Mouse (Mus musculus) right cerebral cortex, postnatal 4 days (tissue): Measurements from ENCODE around the gene Castor2.

ENCODE experiments used
- DNase-seq: peaks from one replicate; pipeline ENCODE4 v3.0.0-alpha.2; 2022

Gene Castor2

DNA sequence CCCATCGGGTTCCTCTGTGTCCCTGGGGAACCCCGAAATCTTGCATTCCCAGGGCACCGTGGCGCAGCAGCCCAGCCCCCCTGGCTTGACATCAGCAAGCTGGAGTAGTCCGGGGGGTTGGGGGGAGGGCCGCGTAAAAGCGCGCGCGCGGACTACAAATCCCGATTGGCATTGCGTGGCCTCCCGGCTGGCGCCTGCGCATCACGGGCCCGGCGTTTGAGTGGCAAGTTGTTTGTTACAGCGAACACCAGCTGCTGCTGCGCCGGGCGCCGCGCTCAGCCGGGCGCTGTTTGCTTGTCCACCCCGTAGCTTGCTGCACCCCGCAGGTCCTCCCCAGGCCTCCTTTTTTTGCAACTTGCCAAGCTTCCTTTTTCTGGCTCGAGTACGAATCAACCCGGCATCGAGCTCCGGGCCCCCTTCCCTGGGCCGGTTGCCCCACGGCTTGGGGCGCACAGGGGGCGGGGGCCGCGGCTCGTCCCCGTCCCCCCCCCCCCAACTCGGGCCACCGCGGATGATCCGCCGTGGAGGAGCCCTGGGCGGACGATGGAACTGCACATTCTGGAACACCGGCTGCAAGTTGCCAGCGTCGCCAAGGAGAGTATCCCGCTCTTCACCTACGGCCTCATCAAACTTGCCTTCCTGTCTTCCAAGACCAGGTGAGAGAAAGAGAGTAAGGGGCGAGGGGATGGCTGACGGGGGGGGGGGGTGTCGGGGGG, at the start of gene Castor2:
Castor2 (plus strand) TSS at position 216 of the 716 bp plus-strand sequence.
- peak; percentile 97 for DNase-seq

- DNase-seq: no peak
Measured at GRCm38 (mm10) chr5:134050711-134051110, 48.8 kb upstream of the Castor2 start.

DNA sequence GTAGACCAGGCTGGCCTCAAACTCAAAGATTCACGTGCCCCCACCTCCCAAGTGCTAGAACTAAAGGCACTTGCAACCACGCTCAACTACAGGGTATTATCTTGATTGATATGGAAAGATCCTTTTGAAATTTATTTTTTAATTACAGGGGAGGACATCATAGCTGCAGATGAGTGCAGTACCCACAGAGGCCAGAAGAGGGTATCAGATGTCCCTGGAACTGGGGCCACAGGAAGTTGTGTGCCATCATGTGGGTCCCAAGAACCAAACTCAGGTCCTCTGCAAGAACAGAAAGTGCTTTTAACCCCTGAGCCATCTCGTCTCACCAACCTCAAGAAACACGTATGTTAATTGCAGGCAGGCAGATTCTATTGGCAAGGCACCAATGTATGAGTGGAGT, 46.9 kb upstream of the Castor2 start:
- no peak for DNase-seq

GRCm38 (mm10) chr5:134054496-134054895, 45.0 kb upstream of the Castor2 start:
- no peak for DNase-seq

DNA sequence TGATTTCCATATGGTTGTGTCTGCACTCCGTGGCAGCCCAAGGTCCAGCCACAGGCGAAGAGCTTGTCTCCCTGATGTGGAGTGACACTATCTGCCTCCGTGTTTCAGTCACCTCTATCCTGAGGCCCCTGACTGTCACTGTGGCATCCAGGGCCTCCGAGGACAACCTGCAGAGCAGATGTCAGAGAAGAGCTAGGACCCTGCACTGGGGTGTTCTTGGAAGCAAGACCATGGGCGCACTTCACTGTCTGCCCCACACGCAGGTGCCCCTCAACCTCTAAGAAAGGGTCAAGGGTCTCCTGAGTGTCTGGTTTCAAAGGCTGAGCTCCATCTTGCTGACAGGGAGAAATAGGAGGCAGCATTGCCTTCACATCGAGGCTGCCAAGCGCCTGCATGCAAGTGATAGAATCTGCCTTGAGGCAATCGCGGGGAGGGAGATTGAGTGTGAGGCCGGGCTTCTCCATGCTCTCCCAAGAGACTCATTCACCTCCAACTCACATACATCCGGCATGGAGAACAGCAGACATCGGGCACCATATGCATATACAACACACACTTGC, 40.6 kb upstream of the Castor2 start:
- DNase-seq: no peak

DNA sequence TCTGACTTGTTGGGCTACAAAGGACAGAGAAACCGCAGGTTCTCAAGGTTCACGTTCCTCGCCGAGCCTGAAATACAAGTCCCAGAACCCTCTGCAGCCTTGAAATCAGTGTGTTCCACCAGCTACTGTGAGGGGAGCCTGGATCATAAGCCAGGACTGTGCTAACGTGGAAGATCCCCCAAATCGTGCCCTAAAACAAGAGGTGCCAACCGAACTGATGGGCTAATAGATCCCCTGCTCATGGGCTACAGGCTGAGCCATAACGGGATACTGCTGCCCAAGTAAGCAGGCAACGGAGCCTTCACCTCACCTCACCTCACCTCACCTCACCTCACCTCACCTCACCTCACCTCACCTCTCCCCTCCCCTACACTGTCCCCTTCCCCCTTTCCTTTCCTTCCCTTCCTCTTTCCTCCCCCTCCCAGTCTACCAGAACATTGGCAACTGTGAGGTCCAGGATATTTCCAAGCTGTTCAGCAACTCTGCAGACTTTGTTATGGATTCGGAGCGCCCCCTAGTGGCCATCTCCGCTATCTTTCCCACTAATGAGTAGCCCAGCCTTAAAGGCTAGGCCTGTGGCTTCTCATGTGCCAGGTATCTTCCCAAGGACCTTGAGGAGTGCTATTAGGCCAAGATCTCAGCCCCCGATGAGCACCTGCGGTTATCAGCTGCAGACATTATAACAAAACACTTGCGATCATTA, 36.0 kb upstream of the Castor2 start:
- DNase-seq: peak; percentile 98

GRCm38 (mm10) chr5:134066261-134066660, 33.2 kb upstream of the Castor2 start:
- DNase-seq: no peak

DNA sequence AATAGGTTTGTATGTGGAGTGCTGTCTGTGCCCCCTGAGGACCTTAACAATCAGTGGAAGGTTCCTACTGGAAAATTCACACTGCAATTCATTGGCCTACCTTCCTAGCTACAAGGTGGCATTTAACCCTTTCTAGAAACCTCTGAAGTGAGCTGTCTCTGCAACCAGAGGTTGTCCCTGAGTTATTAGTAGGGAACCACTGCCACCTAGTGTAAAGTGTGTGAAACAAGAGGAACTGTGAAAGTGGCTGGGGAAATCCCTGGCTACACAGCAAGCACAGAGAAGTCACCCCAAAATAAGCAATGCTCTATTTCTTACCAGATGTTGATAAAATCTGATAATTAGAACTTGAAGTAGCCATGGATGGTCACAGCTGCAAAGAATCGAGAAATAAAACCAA, 31.6 kb upstream of the Castor2 start:
- no peak for DNase-seq

DNA sequence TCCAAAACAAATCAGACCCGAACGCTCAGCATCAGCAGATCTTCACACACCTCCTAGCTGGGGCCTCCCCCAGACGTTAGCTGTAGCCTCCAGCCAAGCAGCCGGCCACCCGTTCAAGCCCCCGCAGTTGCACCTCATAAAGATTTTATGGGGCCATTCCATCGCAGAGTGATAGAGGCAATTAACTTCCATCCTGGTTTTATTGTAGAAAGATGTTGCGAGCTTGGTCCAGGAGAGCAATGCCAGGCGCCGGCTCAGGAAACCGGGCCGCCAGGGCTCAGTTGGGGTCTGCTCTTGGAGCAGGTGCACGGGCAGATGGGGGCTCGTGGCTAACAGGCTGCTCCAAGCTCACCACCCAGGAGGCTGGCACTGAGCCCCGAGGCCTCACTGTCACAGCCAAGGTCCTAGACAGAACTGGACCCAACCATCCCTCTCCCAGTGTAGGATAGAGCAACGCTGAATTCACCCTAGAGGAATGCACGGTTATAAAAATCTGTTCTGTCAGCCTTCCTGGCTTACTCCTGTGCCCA, 25.9 kb upstream of the Castor2 start:
- no peak for DNase-seq

DNA sequence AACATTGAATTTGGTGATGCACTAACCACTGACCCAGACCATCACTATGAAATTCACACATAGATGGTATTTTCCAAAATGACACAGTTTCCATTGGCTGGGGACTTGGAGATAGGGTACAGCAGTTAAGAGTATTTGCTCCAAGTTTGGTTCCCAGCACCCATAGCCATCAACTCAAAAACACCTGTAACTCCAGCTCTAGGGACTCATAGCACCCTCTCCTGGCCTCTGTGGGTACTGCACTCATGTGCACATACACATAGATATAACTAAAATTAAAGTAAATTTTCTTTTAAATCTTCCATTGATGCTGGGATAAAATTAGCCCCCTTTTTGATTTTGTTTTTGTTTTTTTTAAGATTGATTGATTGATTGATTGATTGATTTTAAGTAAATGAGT, 25.1 kb upstream of the Castor2 start:
- DNase-seq: no peak

DNA sequence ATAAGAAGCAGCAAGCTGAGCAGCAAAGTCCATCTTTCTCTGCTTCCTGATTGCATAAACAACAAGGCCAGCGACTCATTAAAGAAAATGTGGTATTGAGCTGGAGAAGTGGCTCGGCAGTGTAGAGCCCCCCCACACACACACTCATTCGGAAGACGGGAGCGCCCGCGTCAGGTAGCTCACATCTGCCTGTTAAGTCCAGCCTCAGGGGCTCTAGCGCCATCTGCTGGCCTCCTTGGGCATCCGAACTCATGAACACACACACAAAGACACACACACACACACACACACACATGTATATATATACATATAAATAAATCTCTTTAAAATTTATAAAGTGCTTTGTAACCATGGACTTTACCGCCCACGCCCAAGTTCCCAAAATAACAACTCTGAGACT, 23.3 kb upstream of the Castor2 start:
- no peak for DNase-seq

DNA sequence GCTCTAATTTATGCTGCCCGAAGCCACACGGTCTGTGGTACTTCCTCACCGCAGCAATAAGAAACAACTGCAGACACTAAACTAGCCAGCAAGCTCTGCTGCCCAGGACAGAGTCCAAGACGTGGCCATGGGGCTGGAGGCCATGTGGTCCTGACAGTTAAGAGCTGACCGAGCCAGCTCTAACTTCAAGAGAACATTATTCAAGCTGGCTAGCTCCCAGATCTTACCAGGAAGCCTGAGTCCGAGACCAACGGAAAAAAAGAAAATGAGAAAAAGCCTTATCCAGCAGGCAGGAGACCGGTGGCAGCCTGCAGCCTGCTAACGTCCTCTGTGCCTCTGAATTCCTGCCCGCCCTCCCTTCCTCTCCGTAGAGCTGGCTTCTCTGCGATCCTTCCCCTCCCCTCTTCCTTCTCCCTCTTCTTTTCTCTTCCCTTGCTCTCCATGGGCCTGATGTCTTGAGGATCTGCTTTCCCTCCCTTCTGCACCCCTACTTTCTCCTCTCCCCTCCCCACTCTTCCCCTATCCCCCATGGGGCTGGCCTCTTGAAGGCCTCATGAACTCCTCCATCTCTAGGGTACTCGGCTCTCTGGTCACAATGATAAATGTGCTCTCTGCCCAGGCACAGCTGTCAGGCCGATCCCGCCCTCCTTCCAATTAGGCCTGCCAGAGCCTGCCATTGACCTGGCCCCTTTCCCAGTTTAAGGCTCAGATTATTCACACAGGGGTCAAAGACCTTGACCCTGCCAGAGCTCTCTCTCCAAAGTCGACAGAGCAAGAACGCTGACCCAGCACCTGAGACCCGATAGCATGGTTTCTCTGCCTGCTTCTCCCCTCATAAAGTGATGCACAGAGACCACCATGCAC, 18.6 kb upstream of the Castor2 start:
- DNase-seq: no peak

DNA sequence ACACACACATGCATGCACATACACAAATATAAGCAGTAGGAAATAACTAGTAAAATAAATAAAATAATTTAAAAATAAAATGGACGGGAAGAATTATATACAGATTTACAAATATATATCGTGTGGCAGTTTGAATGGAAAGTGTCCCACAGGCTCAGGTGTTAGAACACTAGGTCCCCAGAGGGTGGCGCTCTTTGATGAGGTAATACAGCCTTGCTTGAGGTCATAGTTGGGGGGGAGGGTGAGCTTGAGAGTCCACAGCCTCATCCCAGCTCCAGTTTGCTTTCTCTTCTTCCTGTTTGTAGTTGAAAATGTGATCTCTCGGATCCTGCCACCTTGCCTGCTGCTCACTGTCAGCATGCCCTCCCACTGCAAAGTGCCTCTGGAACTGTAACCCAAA, 14.3 kb upstream of the Castor2 start:
- DNase-seq: no peak

- no peak for DNase-seq
Measured at GRCm38 (mm10) chr5:134085887-134086639, 13.4 kb upstream of the Castor2 start.

DNA sequence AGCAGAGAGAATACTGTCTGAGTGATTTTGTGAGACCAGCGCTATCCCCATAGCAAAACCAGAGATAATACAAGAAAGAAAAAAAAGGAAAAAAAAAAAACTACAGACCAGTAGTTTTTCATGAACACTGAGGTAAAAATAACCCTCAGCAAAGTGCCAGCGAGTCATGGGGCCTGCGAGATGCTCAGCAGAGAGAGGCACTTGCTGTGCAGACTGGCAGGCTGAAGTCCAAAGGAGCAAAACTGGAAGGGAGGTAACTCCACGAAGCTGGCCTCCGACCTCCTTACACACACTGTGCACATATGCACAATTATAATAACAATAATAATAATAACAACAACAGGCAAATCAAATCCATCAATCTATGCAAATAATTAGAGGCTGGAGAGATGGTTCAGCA, 12.3 kb upstream of the Castor2 start:
- no peak for DNase-seq

DNA sequence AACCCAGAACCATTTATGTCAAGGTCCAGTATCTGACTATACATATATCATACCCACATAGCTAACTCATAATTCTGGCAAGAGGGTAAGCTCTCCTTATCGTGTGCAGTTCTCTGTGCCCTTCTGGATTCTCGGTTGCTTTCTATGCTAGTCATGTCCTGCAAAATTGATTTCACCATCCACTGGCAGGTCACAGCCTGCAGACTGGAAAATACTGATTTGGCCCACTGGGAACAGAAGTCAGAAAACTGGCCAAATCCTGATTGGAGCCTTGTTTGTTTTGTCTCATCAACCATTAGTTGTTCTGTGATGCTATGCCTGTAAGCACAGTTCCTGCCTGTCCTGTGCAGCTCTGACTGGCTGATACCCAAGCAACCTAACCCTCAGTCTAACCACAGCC, 3.7 kb upstream of the Castor2 start:
- DNase-seq: no peak

- DNase-seq: no peak
Measured at GRCm38 (mm10) chr5:134098341-134098902, 1.1 kb upstream of the Castor2 start.

DNA sequence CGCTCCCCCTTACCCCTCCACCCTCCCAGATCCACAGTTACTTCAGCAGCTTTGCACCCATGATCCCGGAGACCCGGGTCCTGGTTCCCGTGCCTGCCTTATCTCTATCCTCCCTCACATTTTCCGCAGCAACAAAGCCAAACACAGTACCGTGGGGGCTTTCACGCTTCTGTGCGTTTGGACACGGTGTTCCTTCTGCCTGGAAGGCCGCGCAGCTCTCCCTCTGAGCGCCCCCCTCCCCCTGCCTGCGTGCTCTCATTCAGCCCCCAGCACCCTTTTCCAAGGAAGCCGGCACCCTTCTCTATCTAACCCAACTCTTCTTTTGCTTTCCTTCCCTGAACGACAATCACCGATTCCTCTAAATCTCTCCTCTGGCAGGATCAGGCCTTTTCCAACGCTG, 535 bp upstream of the Castor2 start:
- peak; percentile 53 for DNase-seq

- peak; percentile 43 for DNase-seq
Measured at GRCm38 (mm10) chr5:134100232-134100771, 791 bp downstream of the Castor2 start.

- DNase-seq: no peak
Measured at GRCm38 (mm10) chr5:134101322-134101721, 1.8 kb downstream of the Castor2 start.

- no peak for DNase-seq
Measured at GRCm38 (mm10) chr5:134101883-134102282, 2.4 kb downstream of the Castor2 start.

DNA sequence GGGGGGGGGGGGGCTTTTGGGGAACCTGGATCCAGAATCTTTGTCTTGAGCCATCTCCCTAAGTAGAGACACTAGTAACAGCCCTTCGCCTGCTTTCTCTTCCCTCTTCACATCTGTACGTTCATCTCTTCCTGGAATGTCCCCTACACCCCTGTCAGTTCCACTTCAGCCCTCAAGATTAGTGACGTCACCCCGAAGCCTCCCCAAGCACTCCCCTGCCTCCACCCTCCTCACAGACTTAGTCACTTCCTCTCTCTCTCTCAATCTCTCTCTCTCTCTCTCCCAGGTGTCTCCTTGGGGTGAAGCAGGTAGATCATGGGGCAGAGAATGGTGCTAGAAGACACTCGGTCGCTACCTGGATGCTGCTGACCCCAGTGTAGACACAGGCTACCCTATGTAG, 3.2 kb downstream of the Castor2 start:
- DNase-seq: no peak
